Mouse (Mus musculus) embryonic fibroblast, embryonic 13.5 days (primary cell): ENCODE data around the gene Rhoj.

Source experiments
- CTCF ChIP-seq: IDR thresholded peaks from 2 replicates; pipeline ENCODE4 v1.5.1; 2011; ENCODE audit warnings: mild to moderate bottlenecking, control low read depth, low read length, moderate library complexity, borderline replicate concordance; ENCODE audit not compliant: insufficient read depth
- POLR2A ChIP-seq: IDR thresholded peaks from 2 replicates; pipeline ENCODE4 v1.6.1; 2011; ENCODE audit warnings: low read depth, mild to moderate bottlenecking, control low read depth, low read length, moderate library complexity

- no peak for TF ChIP-seq POLR2A
- TF ChIP-seq CTCF = no peak
Observed at GRCm38 (mm10) chr12:75414991-75415390, 106.9 kb downstream of the Rhoj start.
